Mouse (Mus musculus) splenic B cell, adult 2 months (primary cell): ENCODE measurements around the gene Sgms1.

Experiments
- DNase-seq: peaks from one replicate; pipeline ENCODE4 v3.0.0-alpha.2; 2011; ENCODE audit warnings: low read depth, low spot score
- H3K27me3 ChIP-seq: 2 replicates; pipeline ENCODE4 v1.6.1; 2012; ENCODE audit warnings: mild to moderate bottlenecking, low read length, moderate library complexity, mixed read lengths; ENCODE audit not compliant: control insufficient read depth, poor library complexity, insufficient read depth, severe bottlenecking
- H3K36me3 ChIP-seq: 2 replicates; pipeline ENCODE4 v1.6.1; 2012; ENCODE audit warnings: mild to moderate bottlenecking, low read length, moderate library complexity, mixed read lengths; ENCODE audit not compliant: control insufficient read depth, poor library complexity, insufficient read depth, severe bottlenecking

Gene Sgms1

GRCm38 (mm10) chr19:32237173-32237583, 152.3 kb downstream of the Sgms1 start:
- no peaks in the 10 kb centered on the region for H3K27me3 ChIP-seq
- DNase-seq, result no peak

DNA sequence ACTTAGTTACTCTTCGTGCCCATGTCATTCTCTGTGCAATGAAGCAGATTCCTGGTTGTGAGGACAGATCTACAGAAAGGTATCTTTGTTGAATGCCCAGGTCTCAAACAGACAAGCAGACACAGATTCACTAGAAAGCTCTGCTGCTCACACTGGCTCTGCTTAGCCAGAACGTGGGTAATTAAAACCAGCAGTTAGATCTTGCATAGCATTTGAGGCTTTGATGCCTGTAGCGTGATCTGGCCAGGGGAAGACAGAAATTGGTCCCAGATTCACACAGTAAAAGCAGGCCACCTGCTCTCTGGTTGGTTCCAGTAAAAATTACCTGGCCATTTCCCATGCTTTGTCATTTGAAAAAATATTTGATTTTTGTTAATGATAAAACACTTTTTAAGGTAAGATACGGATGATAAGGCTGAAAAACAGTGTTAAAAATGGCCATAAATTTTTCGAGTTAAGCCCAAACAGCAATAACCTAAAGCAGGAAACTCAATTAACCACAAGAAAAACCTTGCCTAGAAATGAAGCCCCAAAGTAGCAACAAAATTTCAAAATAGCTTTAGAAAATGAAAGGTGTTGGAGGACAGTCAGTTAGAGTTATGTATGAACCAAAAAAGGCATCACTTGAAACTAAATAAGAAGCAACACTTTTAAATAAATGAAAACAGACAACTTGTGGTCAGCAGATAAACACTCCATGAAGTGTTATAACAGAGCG, 154.6 kb downstream of the Sgms1 start:
- H3K36me3 ChIP-seq, result no peaks in the 10 kb centered on the region
- no peaks in the 10 kb centered on the region for H3K27me3 ChIP-seq
- DNase-seq, result no peak

More at GRCm38 (mm10) chr19:32237173-32237583, 152.3 kb downstream of the Sgms1 start:
- H3K36me3 ChIP-seq, result no peaks in the 10 kb centered on the region

GRCm38 (mm10) chr19:32231292-32231691, 158.2 kb downstream of the Sgms1 start:
- Histone ChIP-seq H3K27me3 (no peaks in the 10 kb centered on the region), H3K36me3 (no peaks in the 10 kb centered on the region)
- DNase-seq, result no peak

DNA sequence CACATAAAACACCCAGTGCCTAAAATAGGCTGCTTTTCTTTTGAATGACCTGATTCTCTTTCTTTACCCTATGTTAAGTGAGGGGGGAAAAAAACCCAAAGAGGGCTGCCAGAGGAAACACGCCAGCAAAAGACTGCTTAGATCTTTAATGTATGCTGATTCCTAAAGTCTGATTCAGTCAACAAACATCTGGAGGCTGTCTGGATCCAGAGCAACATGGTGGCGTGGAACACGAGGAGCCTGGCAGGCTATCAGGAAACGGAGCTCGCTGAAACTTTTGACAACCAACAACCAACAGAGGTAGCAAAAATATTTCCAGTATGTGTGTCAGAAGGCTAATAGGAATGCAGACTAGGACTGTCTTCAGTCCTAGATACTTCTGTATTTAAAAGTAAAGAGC, 158.7 kb downstream of the Sgms1 start:
- DNase-seq, result no peak

GRCm38 (mm10) chr19:32230301-32230700, 159.2 kb downstream of the Sgms1 start:
- Histone ChIP-seq H3K36me3 (peaks cover 2% of the 10 kb centered on the region; the same call in 1 of the 2 replicates), H3K27me3 (no peaks in the 10 kb centered on the region)
- no peak for DNase-seq

More for the DNA sequence above, 158.7 kb downstream of the Sgms1 start:
- H3K27me3 ChIP-seq, result no peaks in the 10 kb centered on the region
- peaks cover 1% of the 10 kb centered on the region; the same call in 1 of the 2 replicates for H3K36me3 ChIP-seq

GRCm38 (mm10) chr19:32229776-32230175, 159.7 kb downstream of the Sgms1 start:
- Histone ChIP-seq H3K27me3 (no peaks in the 10 kb centered on the region), H3K36me3 (peaks cover 2% of the 10 kb centered on the region; the same call in 1 of the 2 replicates)
- DNase-seq, result no peak

GRCm38 (mm10) chr19:32227175-32227574, 162.3 kb downstream of the Sgms1 start:
- no peaks in the 10 kb centered on the region for H3K27me3 ChIP-seq
- DNase-seq, result no peak

GRCm38 (mm10) chr19:32225097-32225490, 164.4 kb downstream of the Sgms1 start:
- no peak for DNase-seq
- Histone ChIP-seq H3K27me3 (no peaks in the 10 kb centered on the region), H3K36me3 (peaks cover 11% of the 10 kb centered on the region)

More at GRCm38 (mm10) chr19:32227175-32227574, 162.3 kb downstream of the Sgms1 start:
- peaks cover 7% of the 10 kb centered on the region for H3K36me3 ChIP-seq

- H3K36me3 ChIP-seq, result peaks cover 11% of the 10 kb centered on the region
- DNase-seq, result no peak
- no peaks in the 10 kb centered on the region for H3K27me3 ChIP-seq
Measured at GRCm38 (mm10) chr19:32224318-32225096, 165.0 kb downstream of the Sgms1 start.

GRCm38 (mm10) chr19:32223751-32224174, 165.8 kb downstream of the Sgms1 start:
- DNase-seq, result peak; percentile 80
- H3K27me3 ChIP-seq, result no peaks in the 10 kb centered on the region
- H3K36me3 ChIP-seq, result peaks cover 13% of the 10 kb centered on the region

DNA sequence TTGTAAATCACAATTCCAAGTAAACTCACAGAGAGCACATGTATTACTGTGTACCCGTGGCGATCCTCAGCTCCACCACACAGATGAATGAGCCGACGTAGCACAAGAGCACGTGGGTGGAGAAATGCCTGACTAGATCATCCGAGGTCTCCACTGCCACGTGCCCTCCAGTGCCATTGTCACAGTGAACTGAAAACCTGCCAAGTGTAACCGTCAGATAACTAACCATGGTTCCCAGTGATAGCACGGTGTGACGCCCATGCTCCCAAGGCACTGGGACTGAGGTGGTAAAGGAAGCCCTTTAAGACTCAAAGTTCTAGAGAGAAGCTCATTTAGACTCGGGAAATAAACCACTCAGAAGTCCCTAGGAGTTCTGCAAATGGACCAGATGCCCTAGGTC, 167.4 kb downstream of the Sgms1 start:
- H3K27me3 ChIP-seq, result no peaks in the 10 kb centered on the region
- H3K36me3 ChIP-seq, result peaks cover 13% of the 10 kb centered on the region
- DNase-seq, result no peak

- Histone ChIP-seq H3K36me3 (peaks cover 13% of the 10 kb centered on the region), H3K27me3 (no peaks in the 10 kb centered on the region)
- no peak for DNase-seq
Measured at GRCm38 (mm10) chr19:32220991-32221390, 168.5 kb downstream of the Sgms1 start.

DNA sequence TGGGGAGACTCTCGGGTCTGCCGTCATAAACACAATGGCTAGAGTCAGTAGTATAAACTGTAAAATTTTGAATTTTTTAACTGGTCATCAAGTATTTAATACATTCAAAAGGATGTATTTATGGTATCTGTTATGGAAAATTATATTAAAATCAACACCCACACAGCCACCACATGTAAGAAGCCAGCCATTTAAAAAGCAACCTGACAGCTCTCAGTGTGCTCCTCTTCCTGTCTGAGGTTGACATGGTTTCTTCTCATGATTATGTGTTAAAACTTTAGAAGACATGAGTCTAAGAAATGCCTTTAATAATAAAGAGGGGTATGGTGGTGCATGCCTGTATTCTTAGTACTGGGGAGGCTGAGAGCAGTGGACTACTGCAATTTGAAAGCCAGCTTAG, 172.8 kb downstream of the Sgms1 start:
- H3K36me3 ChIP-seq, result 0 out of 2 replicates have a peak, but pooled peaks cover 2% of the 10 kb centered on the region
- DNase-seq, result no peak
- H3K27me3 ChIP-seq, result no peaks in the 10 kb centered on the region

DNA sequence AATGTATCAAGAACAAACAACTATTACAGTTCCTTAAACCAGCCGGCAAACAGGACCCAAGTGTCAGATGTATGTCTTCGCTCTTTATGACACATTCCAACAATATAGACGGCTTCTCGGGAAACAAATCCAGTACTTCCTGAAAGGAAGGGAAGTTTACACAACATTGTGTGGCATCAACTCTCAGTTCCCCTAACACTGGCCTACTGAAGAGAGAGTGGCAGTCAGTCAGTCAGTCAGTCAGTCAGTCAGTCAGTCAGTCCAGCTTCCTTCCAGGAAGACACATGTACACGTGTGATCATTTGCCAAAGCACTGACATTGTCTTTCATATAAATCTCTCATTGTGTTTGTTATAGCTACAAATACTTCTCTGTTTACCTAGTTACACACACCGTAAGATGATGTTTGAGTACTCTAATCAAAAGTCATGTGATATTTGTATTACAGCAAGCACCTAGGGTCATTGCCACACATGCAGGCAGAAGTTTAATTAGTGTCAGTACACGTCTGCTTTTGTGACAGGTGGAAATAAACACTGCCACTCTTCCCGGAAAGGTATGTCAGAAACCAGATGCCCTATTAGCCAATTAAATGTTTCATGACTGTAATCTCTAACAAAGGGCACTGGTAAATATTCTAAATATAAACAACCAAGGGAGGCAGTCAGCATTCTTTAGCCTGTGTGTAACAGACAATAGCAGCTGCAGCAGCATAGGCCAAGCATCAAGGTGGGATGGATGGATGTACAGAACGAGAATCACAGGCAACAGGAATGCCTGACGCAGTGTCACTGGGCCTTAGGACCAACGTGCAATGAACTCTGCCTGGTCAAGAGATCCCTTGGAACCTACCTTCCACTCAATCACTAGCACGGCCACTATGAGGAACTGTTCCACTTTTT, 174.4 kb downstream of the Sgms1 start:
- Histone ChIP-seq H3K27me3 (no peaks in the 10 kb centered on the region), H3K36me3 (peaks cover 2% of the 10 kb centered on the region; the same call in 1 of the 2 replicates)
- DNase-seq, result no peak
